Mouse (Mus musculus) ES-Bruce4 (cell line): Measurements from ENCODE around the gene Arf4.

Experiments
- CTCF ChIP-seq: IDR thresholded peaks from one replicate; pipeline ENCODE4 v1.8.1; 2011; ENCODE audit warnings: low read depth, low read length
- EP300 ChIP-seq: IDR thresholded peaks from 2 replicates; pipeline ENCODE4 v1.6.1; 2011; ENCODE audit warnings: low read depth, low read length; ENCODE audit not compliant: insufficient read depth
- POLR2A ChIP-seq: IDR thresholded peaks from one replicate; pipeline ENCODE4 v1.8.1; 2011; ENCODE audit warnings: low read length; ENCODE audit not compliant: insufficient read depth

DNA sequence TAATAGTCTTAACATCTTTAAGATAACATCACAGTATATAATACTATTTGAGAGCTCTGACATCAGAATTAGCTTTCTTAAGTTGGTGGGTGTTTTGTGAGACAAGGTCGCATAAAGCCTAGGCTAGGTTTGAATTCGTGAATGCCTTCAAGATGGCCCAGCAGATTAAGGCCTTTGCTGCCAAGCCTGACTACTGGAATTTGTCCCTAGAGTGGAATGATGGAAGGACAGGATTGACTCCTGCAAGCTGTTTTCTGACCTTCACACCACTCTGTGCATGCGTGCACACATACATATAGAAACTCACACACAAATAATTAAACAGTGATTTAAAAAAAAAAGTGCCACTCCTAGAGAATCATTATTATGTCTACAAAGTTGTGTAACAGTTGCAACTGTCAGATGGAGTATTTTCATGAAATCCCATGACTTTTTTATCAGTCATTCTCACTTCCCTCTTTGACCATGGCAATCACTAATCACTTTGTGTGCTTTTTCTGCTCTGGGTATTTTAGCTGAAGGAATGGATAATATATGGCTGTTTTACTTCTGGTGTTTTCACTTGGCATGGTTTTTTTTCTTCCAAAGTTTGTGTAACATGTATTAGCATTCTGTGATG is 5.2 kb downstream of the Arf4 start:
- TF ChIP-seq CTCF (no peak), POLR2A (no peak), EP300 (no peak)
